Mouse (Mus musculus): ENCODE results near the gene Car3. TPM values are rescaled to one million over a fixed set of nuclear protein-coding genes. Genes with fewer than 3 reads are reported as not detected.

Car3 gene
- polyA plus RNA-seq, 1 experiment from 2014 or later, result 1.2 TPM

Other genes starting within 250 kb of the Car3 start
- gene Car13, start 221.8 kb upstream of the Car3 start, polyA plus RNA-seq (2015; fragmentation: Nextera tagmentation; extraction: Ambion mirVana), result 1.6 and 1.8 TPM in 2 replicates
- gene Car1, start 55.1 kb upstream of the Car3 start, polyA plus RNA-seq (2015; fragmentation: Nextera tagmentation; extraction: Ambion mirVana), result 0.19 and 0.40 TPM in 2 replicates
- 18.9 and 24.3 TPM in 2 replicates for gene Car2, start 22.8 kb downstream of the Car3 start, polyA plus RNA-seq (2015; fragmentation: Nextera tagmentation; extraction: Ambion mirVana)